Mouse (Mus musculus): ENCODE data around the gene Zfp426. TPM values are rescaled to one million over a fixed set of nuclear protein-coding genes. Genes with fewer than 3 reads are reported as not detected.

Zfp426 gene
- polyA plus RNA-seq, 1 experiment from 2014 or later, result 19.4 TPM

- no peaks in the 10 kb centered on the region for H3K27me3 ChIP-seq
- H3K4me3 ChIP-seq, result no peak overlapping the region
- H3K9ac ChIP-seq, result no peak overlapping the region
- WGBS, result 89% methylated on average over 1 of the region's 1 CpGs
- no peaks in the 10 kb centered on the region for H3K9me3 ChIP-seq
- H3K36me3 ChIP-seq, result peaks cover 47% of the 10 kb centered on the region
- no peak for ATAC-seq (ENCODE audit: insufficient number of reproducible peaks, low FRiP score, low TSS enrichment, low read depth)
- H3K27ac ChIP-seq, result no peak overlapping the region
- H3K4me2 ChIP-seq, result no peak overlapping the region
- H3K4me1 ChIP-seq, result no peaks in the 10 kb centered on the region
Measured at GRCm38 (mm10) chr9:20451493-20451892, 41.1 kb downstream of the Zfp426 start.

GRCm38 (mm10) chr9:20443183-20443783 lies 49.3 kb downstream of the Zfp426 start:
- WGBS, result 92% methylated on average over 4 of the region's 4 CpGs
- no peaks in the 10 kb centered on the region for H3K9me3 ChIP-seq
- ATAC-seq (ENCODE audit: insufficient number of reproducible peaks, low FRiP score, low TSS enrichment, low read depth), result no peak
- H3K36me3 ChIP-seq, result peaks cover 75% of the 10 kb centered on the region
- no peak overlapping the region for H3K27ac ChIP-seq
- H3K4me1 ChIP-seq, result no peaks in the 10 kb centered on the region
- no peak overlapping the region for H3K9ac ChIP-seq
- H3K4me2 ChIP-seq, result no peak overlapping the region
- no peaks in the 10 kb centered on the region for H3K27me3 ChIP-seq
- no peak overlapping the region for H3K4me3 ChIP-seq

- no peak for ATAC-seq (ENCODE audit: insufficient number of reproducible peaks, low FRiP score, low TSS enrichment, low read depth)
- 86% methylated on average over 3 of the region's 3 CpGs for WGBS
Measured at GRCm38 (mm10) chr9:20430004-20430403, 62.5 kb downstream of the Zfp426 start.

More at GRCm38 (mm10) chr9:20430004-20430403, 62.5 kb downstream of the Zfp426 start:
- Histone ChIP-seq H3K4me2 (no peak overlapping the region), H3K9me3 (no peaks in the 10 kb centered on the region), H3K9ac (no peak overlapping the region), H3K27me3 (no peaks in the 10 kb centered on the region), H3K4me3 (no peak overlapping the region), H3K36me3 (peaks cover under 1% of the 10 kb centered on the region; the same call in 1 of the 2 replicates), H3K27ac (no peak overlapping the region), H3K4me1 (no peaks in the 10 kb centered on the region)

Other genes starting within 250 kb of the Zfp426 start
- gene Olfr39, start 210.4 kb downstream of the Zfp426 start, polyA plus RNA-seq (2015; fragmentation: Nextera tagmentation; extraction: Ambion mirVana), result not detected in 2 replicates
- gene Olfr873, start 194.2 kb downstream of the Zfp426 start, polyA plus RNA-seq (2015; fragmentation: Nextera tagmentation; extraction: Ambion mirVana), result not detected in 2 replicates
- not detected in 2 replicates for gene Olfr18, start 156.7 kb downstream of the Zfp426 start, polyA plus RNA-seq (2015; fragmentation: Nextera tagmentation; extraction: Ambion mirVana)
- 26.2 and 31.8 TPM in 2 replicates for gene Zfp560, start 107.6 kb downstream of the Zfp426 start, polyA plus RNA-seq (2015; fragmentation: Nextera tagmentation; extraction: Ambion mirVana)
- 14.8 and 17.3 TPM in 2 replicates for gene Zfp26, start 32.6 kb downstream of the Zfp426 start, polyA plus RNA-seq (2015; fragmentation: Nextera tagmentation; extraction: Ambion mirVana)
- 93.6 and 110 TPM in 2 replicates for gene Zfp266, start 28.7 kb upstream of the Zfp426 start, polyA plus RNA-seq (2015; fragmentation: Nextera tagmentation; extraction: Ambion mirVana)
- gene Zfp846, start 88.5 kb upstream of the Zfp426 start, polyA plus RNA-seq (2015; fragmentation: Nextera tagmentation; extraction: Ambion mirVana), result 16.8 and 18.9 TPM in 2 replicates
- 332 and 370 TPM in 2 replicates for gene Ubl5, start 150.1 kb upstream of the Zfp426 start, polyA plus RNA-seq (2015; fragmentation: Nextera tagmentation; extraction: Ambion mirVana)
- gene Fbxl12, start 152.0 kb upstream of the Zfp426 start, polyA plus RNA-seq (2015; fragmentation: Nextera tagmentation; extraction: Ambion mirVana), result 19.2 and 20.0 TPM in 2 replicates
- gene Pin1, start 159.3 kb upstream of the Zfp426 start, polyA plus RNA-seq (2015; fragmentation: Nextera tagmentation; extraction: Ambion mirVana), result 43.7 and 46.7 TPM in 2 replicates

All from limb, embryonic 15.5 days (tissue).